Mouse (Mus musculus) ES-Bruce4 (cell line): Measurements from ENCODE around the gene Cryaa. TPM values are rescaled to one million over a fixed set of nuclear protein-coding genes. Genes with fewer than 3 reads are reported as not detected.

Experiments used
- H3K27ac ChIP-seq: 2 replicates; pipeline ENCODE4 v1.5.1; 2012; ENCODE audit warnings: low read length, inconsistent platforms; ENCODE audit not compliant: insufficient read depth
- H3K27me3 ChIP-seq: 2 replicates; pipeline ENCODE4 v1.6.1; 2012; ENCODE audit warnings: mild to moderate bottlenecking, low read length, inconsistent platforms; ENCODE audit not compliant: control insufficient read depth, poor library complexity, insufficient read depth, severe bottlenecking
- H3K36me3 ChIP-seq: 2 replicates; pipeline ENCODE4 v1.6.1; 2012; ENCODE audit warnings: inconsistent platforms, mild to moderate bottlenecking, low read length, moderate library complexity; ENCODE audit not compliant: control insufficient read depth, poor library complexity, insufficient read depth, severe bottlenecking
- H3K4me1 ChIP-seq: one replicate; pipeline ENCODE4 v1.8.1; 2011; ENCODE audit warnings: low read length; ENCODE audit not compliant: control insufficient read depth, insufficient read depth
- H3K4me3 ChIP-seq: 2 replicates; pipeline ENCODE4 v1.5.1; 2011; ENCODE audit warnings: low read depth, mild to moderate bottlenecking, low read length
- H3K9ac ChIP-seq: 2 replicates; pipeline ENCODE4 v1.6.1; 2012; ENCODE audit warnings: low read depth, mild to moderate bottlenecking, inconsistent platforms; ENCODE audit not compliant: poor library complexity, severe bottlenecking
- H3K9me3 ChIP-seq: replicated peaks from 2 replicates; pipeline ENCODE4 v1.6.1; 2012; ENCODE audit warnings: mild to moderate bottlenecking, low read length, inconsistent platforms; ENCODE audit not compliant: control insufficient read depth, poor library complexity, insufficient read depth, severe bottlenecking
- CTCF ChIP-seq: IDR thresholded peaks from one replicate; pipeline ENCODE4 v1.8.1; 2011; ENCODE audit warnings: low read depth, low read length
- EP300 ChIP-seq: IDR thresholded peaks from 2 replicates; pipeline ENCODE4 v1.6.1; 2011; ENCODE audit warnings: low read depth, low read length; ENCODE audit not compliant: insufficient read depth
- POLR2A ChIP-seq: IDR thresholded peaks from one replicate; pipeline ENCODE4 v1.8.1; 2011; ENCODE audit warnings: low read length; ENCODE audit not compliant: insufficient read depth
- polyA plus RNA-seq: library from polyadenylated mRNA; stranded (reverse); fragments of >200 nt; gene quantifications from 2 replicates; pipeline ENCODE4 v1.2.4, GENCODE M21; 2011; ENCODE audit warnings: low read depth; ENCODE audit not compliant: missing spikeins, insufficient read depth, insufficient read length

Gene Cryaa
- polyA plus RNA-seq, 1 experiment, result not detected

- peaks cover 8% of the 10 kb centered on the region for H3K4me1 ChIP-seq
- no peak overlapping the region for H3K9ac ChIP-seq
- no peak overlapping the region for H3K27ac ChIP-seq
- no peaks in the 10 kb centered on the region for H3K9me3 ChIP-seq
- TF ChIP-seq EP300 (no peak), POLR2A (no peak), CTCF (no peak)
- H3K27me3 ChIP-seq, result no peaks in the 10 kb centered on the region
- H3K36me3 ChIP-seq, result no peaks in the 10 kb centered on the region
- H3K4me3 ChIP-seq, result no peak overlapping the region
Observed at GRCm38 (mm10) chr17:31731038-31731437, 53.4 kb downstream of the Cryaa start.

Other genes starting within 250 kb of the Cryaa start
- 24.0 and 25.0 TPM in 2 replicates for gene Wdr4, start 157.8 kb upstream of the Cryaa start, polyA plus RNA-seq
- gene Ndufv3, start 157.7 kb upstream of the Cryaa start, polyA plus RNA-seq, result 116 and 122 TPM in 2 replicates
- 42.7 and 52.9 TPM in 2 replicates for gene Pknox1, start 113.1 kb upstream of the Cryaa start, polyA plus RNA-seq
- gene Cbs, start 40.6 kb upstream of the Cryaa start, polyA plus RNA-seq, result 19.5 and 32.8 TPM in 2 replicates
- 461 and 463 TPM in 2 replicates for gene U2af1, start 18.9 kb upstream of the Cryaa start, polyA plus RNA-seq
- 45.1 and 48.4 TPM in 2 replicates for gene Sik1, start 178.0 kb downstream of the Cryaa start, polyA plus RNA-seq